In genomic region chr11:7018078-7018477, GRCm38 (mm10) we compare ENCODE assay signal across 32 mouse cellular contexts. TPM values are rescaled to one million over a fixed set of nuclear protein-coding genes. Genes with fewer than 3 reads are reported as not detected.
A peak's percentile ranks its signal among the peaks of the same experiment; 100 is the strongest.
DNase-seq lines count a peak whose midpoint lies in the region; ATAC-seq lines count a peak whose summit lies in the region.
"Had no signal": no experiment of that assay in that cellular context is flagged by ENCODE, and none has a peak within 500 bp of the region (broad histone marks: within the 10 kb centered on the region; RNA-seq: fewer than 3 reads in every experiment).

No protein-coding gene starts in this region.

- no peak overlapping the region for H3K4me2 ChIP-seq in intestine, embryonic 15.5 days (replicated peaks)
- H3K4me2 ChIP-seq in intestine, embryonic 16.5 days (ENCODE audit: low read depth, low read length): no peak overlapping the region
- H3K4me2 ChIP-seq: forebrain, embryonic 12.5 days; heart, embryonic 13.5 days; hindbrain, embryonic 15.5 days; limb, embryonic 15.5 days; liver, embryonic 13.5 days; midbrain, embryonic 13.5 days; stomach, embryonic 15.5 days had no signal

- no peaks in the 10 kb centered on the region for H3K27me3 ChIP-seq in intestine, embryonic 15.5 days (replicated peaks)
- H3K27me3 ChIP-seq in intestine, embryonic 16.5 days (replicated peaks; ENCODE audit: control insufficient read depth, insufficient read depth, low read length): no peaks in the 10 kb centered on the region
- H3K27me3 ChIP-seq: forebrain, embryonic 12.5 days; heart, embryonic 13.5 days; hindbrain, embryonic 15.5 days; limb, embryonic 15.5 days; liver, embryonic 13.5 days; megakaryocyte, embryonic 14.5 days; midbrain, embryonic 13.5 days; stomach, embryonic 15.5 days had no signal

- 92% methylated on average over 5 of the region's 5 CpGs for WGBS in intestine, embryonic 15.5 days
- 87% methylated on average over 5 of the region's 5 CpGs for WGBS in intestine, embryonic 16.5 days

- no peak for ATAC-seq in intestine, embryonic 15.5 days
- ATAC-seq in intestine, embryonic 16.5 days: no peak
- ATAC-seq: inflammation-experienced regulatory T-cells, adult 6 months; lung, postnatal 0 days; midbrain, embryonic 13.5 days had no signal

- intact Hi-C loops in left cerebral cortex, postnatal 36 days (cut with DNase I): loop anchor here (5.0 kb wide), 1 partner anchor 116 kb away; no protein-coding TSS in a partner anchor

- H3K4me1 ChIP-seq in intestine, embryonic 15.5 days (replicated peaks): no peaks in the 10 kb centered on the region
- no peaks in the 10 kb centered on the region for H3K4me1 ChIP-seq in intestine, embryonic 16.5 days (ENCODE audit: control insufficient read depth, insufficient read depth, low read length)
- H3K4me1 ChIP-seq: forebrain, embryonic 12.5 days; heart, embryonic 13.5 days; hindbrain, embryonic 15.5 days; limb, embryonic 10.5 days; limb, embryonic 15.5 days; liver, embryonic 13.5 days; megakaryocyte, embryonic 14.5 days; midbrain, embryonic 13.5 days; stomach, embryonic 15.5 days had no signal

- no peak overlapping the region for H3K4me3 ChIP-seq in intestine, embryonic 15.5 days (replicated peaks)
- no peak overlapping the region for H3K4me3 ChIP-seq in intestine, embryonic 16.5 days (ENCODE audit: low read length)
- H3K4me3 ChIP-seq: erythroblast, embryonic 14.5 days; forebrain, embryonic 12.5 days; gastrocnemius, adult 2 months; heart, embryonic 13.5 days; hindbrain, embryonic 15.5 days; limb, embryonic 10.5 days; limb, embryonic 15.5 days; liver, embryonic 13.5 days; megakaryocyte, embryonic 14.5 days; midbrain, embryonic 13.5 days; stomach, embryonic 15.5 days had no signal

- H3K27ac ChIP-seq in intestine, embryonic 15.5 days: no peak overlapping the region
- H3K27ac ChIP-seq in intestine, embryonic 16.5 days (ENCODE audit: low read length): no peak overlapping the region
- H3K27ac ChIP-seq: forebrain, embryonic 12.5 days; gastrocnemius, adult 2 months; heart, embryonic 13.5 days; hindbrain, embryonic 15.5 days; limb, embryonic 10.5 days; limb, embryonic 15.5 days; liver, embryonic 13.5 days; midbrain, embryonic 13.5 days; stomach, embryonic 15.5 days had no signal

- no peaks in the 10 kb centered on the region for H3K36me3 ChIP-seq in intestine, embryonic 15.5 days
- no peaks in the 10 kb centered on the region for H3K36me3 ChIP-seq in intestine, embryonic 16.5 days (ENCODE audit: control insufficient read depth, insufficient read depth, low read length)
- H3K36me3 ChIP-seq: forebrain, embryonic 12.5 days; heart, embryonic 13.5 days; hindbrain, embryonic 15.5 days; limb, embryonic 10.5 days; limb, embryonic 15.5 days; liver, embryonic 13.5 days; midbrain, embryonic 13.5 days; stomach, embryonic 15.5 days had no signal

- peak; percentile 24 for DNase-seq in layer of hippocampus, adult 11-12 months (ENCODE audit: low spot score)
- DNase-seq in layer of hippocampus, postnatal 25 days (ENCODE audit: extremely low spot score in 1 of 2, low spot score in 1 of 2): no peak
- peak; percentile 36 for DNase-seq in right cerebral cortex, adult 18-20 months
- no peak for DNase-seq in right cerebral cortex, adult 2 months (ENCODE audit: low spot score in 2 of 2)
- DNase-seq in left cerebral cortex, postnatal 36 days (ENCODE audit: low spot score in 2 of 2): peak; percentile 33 to 50
- DNase-seq: adrenal gland, postnatal 25 days; cerebellum, adult 2 months; cerebellum, postnatal 14 days; gastrocnemius, adult 2 months; gastrocnemius, postnatal 36 days; heart, postnatal 10 days; kidney, adult 2 months; kidney, postnatal 36 days; liver, embryonic 13.5 days; lung, adult 18-20 months; lung, postnatal 4 days; thymus, postnatal 14 days had no signal

- no peak overlapping the region for H3K9ac ChIP-seq in intestine, embryonic 15.5 days
- no peak overlapping the region for H3K9ac ChIP-seq in intestine, embryonic 16.5 days (ENCODE audit: low read depth, low read length)
- H3K9ac ChIP-seq: forebrain, embryonic 12.5 days; heart, embryonic 13.5 days; hindbrain, embryonic 15.5 days; limb, embryonic 15.5 days; liver, embryonic 13.5 days; midbrain, embryonic 13.5 days; stomach, embryonic 15.5 days had no signal

- H3K9me3 ChIP-seq in intestine, embryonic 15.5 days: no peaks in the 10 kb centered on the region
- H3K9me3 ChIP-seq in intestine, embryonic 16.5 days (ENCODE audit: control insufficient read depth, low read length): no peaks in the 10 kb centered on the region
- H3K9me3 ChIP-seq: forebrain, embryonic 12.5 days; heart, embryonic 13.5 days; hindbrain, embryonic 15.5 days; limb, embryonic 10.5 days; limb, embryonic 15.5 days; liver, embryonic 13.5 days; midbrain, embryonic 13.5 days; stomach, embryonic 15.5 days had no signal

RNA-seq across cellular contexts. Expression of gene Adcy1, which starts 45.2 kb away (rescaled TPM):
- 100 to 1,000 TPM; 303 to 367 TPM for total RNA-seq in layer of hippocampus, postnatal 25 days (2021)
- total RNA-seq in left cerebral cortex, postnatal 36 days (2021): 100 to 1,000 TPM; 264 to 305 TPM
- polyA plus RNA-seq in intestine, embryonic 15.5 days (2015; fragmentation: Nextera tagmentation; extraction: Ambion mirVana): 0.96 and 1.1 TPM in 2 replicates
- 0.68 and 0.72 TPM in 2 replicates for polyA plus RNA-seq in intestine, embryonic 16.5 days (2015; fragmentation: Nextera tagmentation; extraction: Ambion mirVana)
- total RNA-seq: hematopoietic stem cell, adult 5-6 weeks; monocyte, adult 5-6 weeks had no signal

Comparison
In these comparisons a context has a peak if more than half of its experiments do, and no peak if none do; other contexts are left out.
1. DNase-seq: peak in layer of hippocampus, adult 11-12 months (single experiment), right cerebral cortex, adult 18-20 months (single experiment) and left cerebral cortex, postnatal 36 days (2 of 2); none in layer of hippocampus, postnatal 25 days (0 of 2) and right cerebral cortex, adult 2 months (0 of 2).